Mouse (Mus musculus): ENCODE measurements around the gene Foxd1.

Foxd1 gene

GRCm38 (mm10) chr13:98354090-98354801 lies at the start of gene Foxd1:
TSS of gene Foxd1 (plus strand) at chr13:98354242.
- peak; percentile 51 to 55 for DNase-seq

DNA sequence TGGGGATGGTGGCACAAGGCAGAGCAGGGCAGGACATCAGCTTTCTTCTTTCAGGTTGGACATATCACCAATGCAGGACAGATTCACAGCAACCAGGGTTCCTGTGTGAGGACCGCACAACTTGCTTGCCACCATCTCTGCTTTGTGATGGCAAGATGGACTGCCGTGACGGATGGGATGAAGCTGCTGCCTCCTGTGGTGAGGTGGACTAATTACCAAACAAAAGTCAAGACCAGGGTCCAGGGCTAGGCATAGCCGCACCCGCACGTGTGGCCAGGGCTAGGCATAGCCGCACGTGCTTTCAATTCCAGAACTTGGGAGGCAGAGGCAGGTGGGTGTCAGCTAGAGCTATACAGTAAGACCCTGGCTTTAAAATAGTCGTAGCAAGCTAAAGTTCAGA lies 48.8 kb upstream of the Foxd1 start:
- no peak for DNase-seq

- DNase-seq, result peak in 1 of 2 experiments; percentile 18
Measured at GRCm38 (mm10) chr13:98306393-98306792, 47.6 kb upstream of the Foxd1 start.

- DNase-seq, result no peak
Measured at GRCm38 (mm10) chr13:98306852-98307475, 47.1 kb upstream of the Foxd1 start.

GRCm38 (mm10) chr13:98308004-98308403 lies 46.0 kb upstream of the Foxd1 start:
- DNase-seq, result no peak

GRCm38 (mm10) chr13:98308724-98309123 lies 45.3 kb upstream of the Foxd1 start:
- DNase-seq, result no peak

- no peak for DNase-seq
Measured at GRCm38 (mm10) chr13:98311597-98311996, 42.4 kb upstream of the Foxd1 start.

- no peak for DNase-seq
Measured at GRCm38 (mm10) chr13:98313631-98314030, 40.4 kb upstream of the Foxd1 start.

DNA sequence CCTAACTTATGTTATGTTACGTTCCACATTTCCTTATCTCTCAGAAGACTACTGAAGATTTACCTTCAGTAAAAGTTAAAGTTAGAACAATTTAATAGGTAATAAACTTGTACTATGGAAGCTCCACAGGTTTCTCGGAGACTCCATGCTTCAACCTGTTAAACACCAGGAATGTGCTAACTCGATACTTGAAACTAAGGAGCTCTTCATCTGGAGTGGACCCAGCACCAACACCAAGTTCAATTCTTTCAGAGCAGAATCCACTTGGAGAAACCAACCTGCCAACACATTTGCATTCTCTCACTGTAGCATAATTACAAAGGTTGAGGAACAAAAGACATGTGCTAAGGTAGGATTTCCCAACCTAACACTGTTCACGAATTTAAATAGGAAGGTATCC lies 38.9 kb upstream of the Foxd1 start:
- DNase-seq, result no peak

- DNase-seq, result no peak
Measured at GRCm38 (mm10) chr13:98316140-98316479, 37.9 kb upstream of the Foxd1 start.

DNA sequence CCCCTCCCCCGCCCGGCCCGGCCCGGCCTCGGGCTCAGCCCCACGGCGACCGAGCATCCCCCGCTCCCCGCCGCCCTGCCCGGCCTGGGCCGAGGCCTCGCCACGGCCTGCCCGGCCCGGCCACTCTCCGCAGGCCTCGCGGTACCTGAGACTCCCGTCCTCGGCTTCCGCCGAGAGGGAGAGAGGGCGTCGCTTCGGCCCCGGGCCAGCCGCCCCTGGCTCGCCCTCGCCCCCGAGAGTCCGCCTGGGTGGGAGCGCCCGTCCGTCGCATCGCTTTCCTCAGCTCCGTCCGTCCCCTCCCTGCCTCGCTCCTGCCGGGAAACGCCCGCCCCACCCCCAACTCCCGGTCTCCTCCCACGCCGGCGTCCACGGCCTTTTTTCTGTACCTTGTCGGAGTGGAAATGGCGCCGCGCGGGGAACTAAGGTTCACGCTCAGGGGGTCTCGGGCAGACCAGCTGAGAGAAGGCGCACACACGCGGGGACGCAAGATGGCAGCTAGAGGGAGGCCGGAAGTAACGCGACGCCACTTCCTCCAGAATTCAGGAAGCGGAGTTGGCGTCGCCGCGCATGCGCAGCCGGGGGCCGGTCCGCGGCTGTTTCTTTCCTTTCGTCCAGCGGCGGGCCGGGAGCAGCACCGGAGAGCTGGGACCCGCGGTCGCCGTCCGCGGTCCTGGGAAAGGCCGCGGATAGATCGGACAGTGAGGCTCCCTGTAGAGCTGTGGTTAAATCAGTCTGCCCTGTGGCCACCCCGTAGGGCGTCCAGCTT lies 37.4 kb upstream of the Foxd1 start, which contains the start of gene Btf3:
TSS of gene Btf3 (minus strand) at position 527 of the 766 bp plus-strand sequence.
- peak; percentile 97 for DNase-seq

GRCm38 (mm10) chr13:98317246-98317677 lies 36.8 kb upstream of the Foxd1 start:
- peak in 1 of 2 experiments; percentile 6 for DNase-seq

- no peak for DNase-seq
Measured at GRCm38 (mm10) chr13:98317911-98318310, 36.1 kb upstream of the Foxd1 start.

DNA sequence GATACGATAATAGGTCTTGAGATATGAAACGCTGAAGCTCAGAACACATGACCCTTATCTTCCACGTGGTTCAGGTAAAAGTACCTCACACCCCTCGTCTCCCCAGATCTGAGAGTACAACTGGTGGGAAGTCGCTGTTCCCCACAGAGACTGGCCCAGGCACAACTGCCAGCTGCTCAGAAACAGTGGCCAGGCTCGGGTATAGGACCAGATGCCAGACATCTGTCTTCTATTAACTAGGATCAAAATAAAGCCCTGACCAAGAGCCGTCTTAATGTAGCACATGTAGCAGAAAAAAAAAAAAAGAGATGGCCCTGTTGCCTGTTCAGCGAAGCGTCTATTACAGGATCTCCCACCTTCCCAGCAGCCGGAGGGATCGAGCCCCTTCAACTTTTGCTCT lies 29.0 kb upstream of the Foxd1 start:
- no peak for DNase-seq

GRCm38 (mm10) chr13:98332106-98332505 lies 21.9 kb upstream of the Foxd1 start:
- peak; percentile 23 to 29 for DNase-seq

- no peak for DNase-seq
Measured at GRCm38 (mm10) chr13:98336205-98336604, 17.8 kb upstream of the Foxd1 start.

- peak in 1 of 2 experiments; percentile 21 for DNase-seq
Measured at GRCm38 (mm10) chr13:98340506-98340905, 13.5 kb upstream of the Foxd1 start.

DNA sequence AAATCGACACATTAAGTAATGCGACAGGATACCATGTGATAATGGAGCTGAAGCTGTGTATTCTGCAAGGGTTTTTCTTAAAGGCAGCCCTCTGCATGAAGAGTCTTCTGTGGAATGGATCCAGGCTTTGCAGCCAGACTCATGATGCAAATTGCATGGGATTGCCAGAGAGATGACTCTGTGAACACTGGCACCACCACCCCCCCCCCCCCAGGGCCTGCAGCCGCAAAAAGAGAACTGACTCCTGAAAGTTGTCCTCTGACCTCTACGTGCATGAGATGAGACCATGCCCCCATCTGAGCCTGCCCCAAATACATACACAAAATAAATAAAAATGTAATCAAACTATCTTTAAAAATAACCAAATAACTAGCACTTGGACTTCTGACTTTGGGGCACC lies 4.6 kb upstream of the Foxd1 start:
- DNase-seq, result no peak

GRCm38 (mm10) chr13:98351527-98351926 lies 2.5 kb upstream of the Foxd1 start:
- DNase-seq, result peak; percentile 63 to 67

DNA sequence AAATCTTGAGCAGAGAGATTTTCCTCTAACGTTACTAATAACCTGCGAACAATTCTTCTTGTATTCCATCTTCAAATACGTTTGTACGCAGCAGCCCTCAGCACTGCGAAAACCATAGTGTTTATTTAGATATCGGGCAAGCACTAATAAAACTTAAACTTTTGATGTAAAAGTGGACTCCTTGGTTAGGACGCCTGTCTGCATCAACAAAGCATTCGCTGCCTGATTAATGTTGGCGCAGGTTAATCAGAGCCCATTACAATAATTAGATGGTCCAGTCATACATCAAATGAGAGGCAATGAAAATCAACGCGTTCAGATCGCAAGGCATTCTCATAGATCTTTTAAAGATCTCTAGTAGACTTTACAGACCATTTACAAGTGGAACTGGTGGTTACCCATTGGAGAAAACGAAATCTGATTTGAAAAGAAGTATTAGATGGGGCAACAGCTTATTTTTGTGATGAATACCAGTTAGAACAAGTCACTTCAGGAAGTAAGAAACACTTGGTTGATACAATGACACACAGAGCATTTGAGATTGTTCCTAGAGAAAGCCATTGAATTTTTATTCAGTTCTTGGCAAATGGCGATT lies 1.6 kb upstream of the Foxd1 start:
- peak in 1 of 2 experiments; percentile 28 for DNase-seq

DNA sequence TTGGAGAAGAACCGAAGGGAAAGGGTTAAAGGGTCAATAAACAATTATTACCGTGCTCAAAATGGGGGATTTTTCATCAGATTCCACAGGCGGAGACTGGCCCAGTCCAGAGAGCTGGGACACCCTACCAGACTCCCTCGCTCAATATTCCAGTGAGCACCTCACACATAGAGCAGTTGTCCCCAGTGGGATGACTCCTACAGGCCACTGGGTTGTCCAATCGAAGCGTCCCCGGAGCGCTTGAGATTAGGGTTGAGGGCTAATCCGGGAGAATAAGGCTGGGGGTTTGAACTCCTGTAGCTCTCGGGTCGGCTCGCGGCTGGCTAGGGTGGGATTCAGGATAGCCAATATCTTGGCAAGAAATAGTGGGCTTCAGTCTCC lies 343 bp upstream of the Foxd1 start:
- peak in 1 of 2 experiments; percentile 45 for DNase-seq

- peak in 1 of 2 experiments; percentile 46 for DNase-seq
Measured at GRCm38 (mm10) chr13:98354871-98355558, 973 bp downstream of the Foxd1 start.

All from cerebellum, postnatal 10 days (tissue).